Mouse (Mus musculus) ES-CJ7 (cell line): ENCODE results near the gene Tlx2.

Experiments
- DNase-seq: peaks from one replicate; pipeline ENCODE4 v3.0.0; 2011; ENCODE audit warnings: low read depth, low spot score

Tlx2 gene

DNA sequence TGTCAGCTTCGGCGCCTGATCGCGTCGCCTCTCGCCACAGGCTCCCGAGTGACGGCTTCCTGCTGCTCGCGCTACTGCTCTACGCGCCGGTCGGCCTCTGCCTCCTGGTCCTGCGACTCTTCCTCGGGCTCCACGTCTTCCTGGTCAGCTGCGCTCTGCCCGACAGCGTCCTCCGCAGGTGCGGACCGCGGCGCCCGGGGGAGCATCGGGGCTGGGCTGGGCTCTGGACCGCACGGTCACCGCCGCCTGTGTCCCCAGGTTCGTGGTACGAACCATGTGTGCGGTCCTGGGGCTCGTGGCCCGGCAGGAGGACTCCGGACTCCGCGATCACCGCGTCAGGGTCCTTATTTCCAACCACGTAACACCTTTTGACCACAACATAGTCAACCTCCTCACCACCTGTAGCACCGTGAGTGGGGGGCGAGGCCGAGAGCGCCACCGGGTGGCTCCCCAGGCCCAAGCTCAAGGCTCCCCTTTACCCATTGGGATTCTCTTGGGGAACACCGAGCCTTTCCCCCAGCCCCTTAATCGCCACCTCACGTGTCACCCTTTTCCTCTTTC is 15.1 kb downstream of the Tlx2 start, which contains the start of gene Htra2:
Gene Htra2 (minus strand): TSS at position 403 of the 561 bp plus-strand sequence.
- DNase-seq, result peak; percentile 53

- DNase-seq, result peak; percentile 99
Observed at GRCm38 (mm10) chr6:83054074-83054851, 15.8 kb downstream of the Tlx2 start, which contains the start of gene Aup1. Gene Aup1 (plus strand): TSS chr6:83054521.

DNA sequence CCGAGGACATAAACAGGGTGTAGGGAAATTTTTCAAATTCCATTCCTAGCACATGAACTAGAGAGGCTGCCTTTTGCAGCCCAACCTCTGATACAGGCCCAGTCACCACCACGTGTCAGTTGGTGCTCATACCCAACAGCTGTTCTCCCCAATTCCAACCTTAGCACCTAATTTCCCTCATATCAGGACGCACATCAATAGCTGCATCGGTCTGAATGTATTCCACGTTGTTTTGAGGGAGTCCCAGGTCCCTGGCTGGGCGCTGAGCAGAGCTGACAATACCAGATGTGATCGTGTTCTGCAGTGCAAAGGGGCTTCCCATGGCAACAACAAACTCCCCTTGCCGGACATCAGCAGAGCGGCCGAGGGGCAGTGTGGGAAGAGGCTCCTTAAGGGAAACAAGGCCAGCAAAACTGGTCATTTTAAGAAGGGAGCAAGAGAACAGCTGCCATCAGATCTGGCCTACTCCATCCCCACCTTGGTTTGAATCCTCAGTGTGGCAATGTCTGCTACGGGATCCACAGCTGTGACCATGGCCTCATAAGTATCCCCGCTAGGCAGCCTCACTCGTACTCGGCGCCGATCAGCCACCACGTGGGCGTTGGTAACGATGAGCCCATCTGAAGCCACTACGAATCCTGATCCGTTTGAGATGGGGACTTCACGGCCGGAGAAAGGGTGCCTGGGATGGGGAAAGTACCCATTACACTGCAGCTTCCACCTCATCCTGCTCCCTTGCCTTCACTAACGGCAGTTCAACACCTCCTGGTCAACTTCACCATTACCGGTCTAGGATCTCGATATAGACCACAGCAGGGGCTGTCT is 16.7 kb downstream of the Tlx2 start:
- peak; percentile 27 for DNase-seq

DNA sequence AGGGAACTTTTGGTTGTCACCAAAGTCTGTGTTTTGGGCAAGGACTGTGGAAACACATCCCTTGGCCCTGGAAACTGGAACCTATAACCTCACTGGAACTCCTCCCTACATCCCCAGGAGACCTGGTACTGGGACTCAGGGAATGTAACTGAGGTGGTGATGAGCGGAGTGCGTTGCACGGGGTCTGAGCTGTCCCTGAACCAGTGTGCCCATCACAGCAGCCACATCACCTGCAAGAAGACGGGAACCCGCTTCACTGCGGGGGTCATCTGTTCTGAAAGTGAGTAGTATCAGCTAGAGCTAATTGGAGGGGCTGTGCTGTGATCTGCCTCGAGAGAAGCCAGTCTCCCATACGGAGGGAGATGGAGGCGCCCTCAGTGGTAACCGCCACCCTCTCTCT is 20.7 kb downstream of the Tlx2 start:
- no peak for DNase-seq

DNA sequence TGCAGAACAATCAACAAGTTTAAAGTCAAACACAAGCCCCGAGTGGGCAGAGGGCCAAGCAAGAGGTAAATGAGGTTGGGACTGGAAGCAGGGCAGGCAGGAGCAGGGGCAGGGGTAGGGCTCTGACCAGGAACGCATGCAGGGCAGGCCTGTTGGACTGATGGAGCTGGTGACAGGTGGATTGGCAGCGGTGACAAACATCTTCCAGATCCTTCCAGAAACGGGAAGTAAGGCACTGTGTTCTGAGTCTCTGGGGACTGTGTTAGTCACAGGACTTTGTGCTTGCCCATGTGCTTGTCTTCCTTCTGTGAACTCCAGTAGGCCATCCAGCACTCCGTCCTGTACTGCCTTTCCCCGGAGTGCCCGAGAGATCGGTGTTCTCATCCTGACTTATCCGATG is 25.4 kb downstream of the Tlx2 start:
- DNase-seq, result no peak

- DNase-seq, result no peak
Observed at GRCm38 (mm10) chr6:83043993-83044392, 26.1 kb downstream of the Tlx2 start.

- DNase-seq, result peak; percentile 44
Observed at GRCm38 (mm10) chr6:83043561-83043960, 26.5 kb downstream of the Tlx2 start.

DNA sequence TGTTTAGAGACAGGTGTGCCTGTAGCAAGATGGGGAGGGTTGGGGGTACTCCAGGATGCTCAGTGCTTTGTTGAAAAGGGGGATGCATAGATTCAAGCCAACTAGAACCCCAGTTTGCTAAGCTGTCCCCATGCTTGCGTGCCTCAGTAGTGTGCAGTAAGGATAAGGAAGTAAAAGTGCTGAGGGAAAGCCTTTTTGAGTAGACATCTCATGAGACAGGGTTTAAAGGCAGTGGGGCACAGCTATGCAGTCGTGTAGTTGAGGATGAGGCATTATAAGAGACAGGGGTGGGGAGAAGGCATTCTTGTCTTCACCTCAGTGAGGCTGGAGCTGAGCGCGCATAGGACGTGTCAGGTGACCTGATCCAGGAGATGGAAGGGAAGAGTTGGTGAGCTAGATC is 29.5 kb downstream of the Tlx2 start:
- no peak for DNase-seq

GRCm38 (mm10) chr6:83038496-83039012 is 31.5 kb downstream of the Tlx2 start:
- peak; percentile 97 for DNase-seq

GRCm38 (mm10) chr6:83037188-83037587 is 32.9 kb downstream of the Tlx2 start:
- no peak for DNase-seq

DNA sequence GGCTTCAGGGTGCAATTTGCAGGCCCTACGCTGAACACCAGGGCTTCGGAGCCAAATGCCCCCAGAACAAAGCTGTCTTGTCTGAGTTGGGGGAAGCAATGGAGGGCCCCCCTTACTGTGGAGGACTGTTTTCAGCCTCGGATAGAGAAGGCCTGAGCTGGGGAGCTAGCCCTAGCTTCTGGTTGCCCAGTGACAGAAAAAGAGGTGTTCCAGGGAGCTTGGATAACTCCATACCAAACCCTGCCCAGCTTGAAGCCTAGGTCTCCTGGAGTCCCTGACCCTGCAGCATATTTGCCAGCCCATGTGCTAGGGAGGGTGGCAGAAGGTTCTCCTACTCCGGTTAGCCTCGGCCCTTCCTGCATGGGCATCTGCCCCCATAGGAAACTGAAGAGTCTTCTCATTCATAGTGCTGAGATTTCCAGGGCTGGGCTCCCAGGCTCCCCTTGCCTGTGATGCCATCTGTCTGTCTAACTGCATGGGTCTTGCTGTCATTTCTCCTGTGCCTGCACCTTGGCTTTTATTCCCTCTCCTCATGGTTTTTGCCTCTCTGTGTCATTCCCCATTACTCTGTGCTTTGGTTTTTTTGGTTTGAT is 35.5 kb downstream of the Tlx2 start:
- no peak for DNase-seq

DNA sequence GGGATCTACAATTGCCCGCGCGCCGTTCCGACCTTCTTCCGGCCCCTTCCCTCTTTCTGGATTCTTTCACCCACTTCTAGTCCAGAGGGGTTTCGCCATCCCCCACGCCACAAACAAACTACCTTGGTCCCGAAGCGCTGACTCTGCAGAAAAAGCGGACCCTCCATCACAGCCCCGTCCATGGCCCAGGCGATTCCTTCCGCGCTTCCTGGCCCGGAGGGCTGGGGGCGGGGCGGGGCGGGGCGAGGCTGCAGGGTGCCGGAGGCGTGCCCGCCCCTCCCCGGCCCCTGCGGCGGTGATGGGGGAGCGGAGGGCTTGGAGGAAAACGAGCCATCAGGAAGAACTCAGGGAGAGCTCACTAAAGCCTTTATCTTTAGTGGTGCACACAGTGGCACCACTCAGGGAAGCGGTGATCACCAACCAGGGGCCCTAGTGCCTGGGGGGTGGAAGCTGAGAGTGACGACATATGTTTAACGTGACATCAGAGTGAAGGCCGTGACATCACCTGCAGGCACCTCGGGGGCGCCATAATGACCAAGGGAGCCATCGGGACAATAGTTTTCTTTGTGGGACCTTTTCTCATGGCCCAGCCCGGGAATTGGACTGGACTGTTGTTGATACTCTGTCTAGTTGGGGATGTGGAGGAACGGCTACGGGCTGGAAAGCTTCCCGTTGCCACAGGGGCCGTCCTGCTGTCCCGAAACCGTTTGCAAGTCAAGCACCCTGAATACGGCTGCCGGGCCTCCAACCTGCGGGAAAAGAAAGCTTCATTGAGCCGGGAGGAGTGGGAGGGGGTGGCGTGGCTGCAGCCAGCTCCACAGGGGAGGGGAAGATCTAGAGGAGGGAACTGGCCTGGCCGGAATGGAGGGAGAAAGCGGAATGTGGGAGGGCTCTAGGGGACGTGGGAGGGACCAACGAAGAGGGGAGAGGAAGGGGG is 36.6 kb downstream of the Tlx2 start, which contains the start of the genes Dok1 and Loxl3:
Gene Dok1 (minus strand): TSS at position 223 of the 937 bp plus-strand sequence.
Gene Loxl3 (plus strand): TSS at position 925 of the 937 bp plus-strand sequence.
- peak; percentile 79 for DNase-seq

GRCm38 (mm10) chr6:83032769-83033191 is 37.3 kb downstream of the Tlx2 start:
- peak; percentile 64 for DNase-seq

- DNase-seq, result no peak
Observed at GRCm38 (mm10) chr6:83031921-83032590, 38.0 kb downstream of the Tlx2 start.

- DNase-seq, result no peak
Observed at GRCm38 (mm10) chr6:83031111-83031510, 39.0 kb downstream of the Tlx2 start.

GRCm38 (mm10) chr6:83029777-83030176 is 40.3 kb downstream of the Tlx2 start:
- DNase-seq, result no peak

DNA sequence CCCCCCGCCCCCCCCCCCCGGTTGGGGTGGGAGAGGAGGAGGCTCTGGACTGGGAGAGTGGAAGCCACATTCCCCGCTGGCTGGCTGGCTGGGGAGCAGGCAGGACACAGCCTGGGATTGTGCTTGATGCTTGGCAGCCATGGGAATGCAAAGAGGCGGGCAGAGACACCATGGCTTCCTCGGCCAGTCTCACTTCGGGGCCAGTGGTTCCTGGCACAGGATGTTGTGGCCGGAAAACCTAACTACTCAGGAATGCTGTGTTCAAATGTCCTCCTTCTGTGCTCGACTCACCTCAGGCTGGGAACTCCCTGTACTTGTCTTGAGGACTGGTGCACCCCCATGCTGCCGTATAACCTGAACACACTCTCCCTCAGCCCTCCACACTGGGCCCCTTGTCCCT is 42.4 kb downstream of the Tlx2 start:
- no peak for DNase-seq

DNA sequence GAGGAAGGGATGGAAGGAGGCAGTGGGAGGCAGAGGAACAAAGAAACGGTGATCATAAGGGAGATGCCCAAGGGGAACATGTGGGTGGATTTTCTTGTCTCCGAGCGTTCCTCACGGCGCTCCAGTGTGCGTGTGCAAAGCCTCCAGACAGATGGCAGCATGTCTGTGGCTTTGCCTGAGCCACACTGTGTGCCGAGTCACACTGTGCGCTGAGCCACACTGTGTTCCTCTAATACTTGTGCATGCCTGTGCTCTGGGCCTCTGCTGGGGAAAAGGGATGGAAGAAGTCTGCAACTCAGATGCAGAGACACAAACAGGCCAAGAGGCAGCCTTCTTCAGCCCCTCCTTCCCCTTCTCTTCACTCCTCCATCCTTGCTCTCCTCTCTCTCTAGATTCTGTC is 42.8 kb downstream of the Tlx2 start:
- DNase-seq, result no peak

DNA sequence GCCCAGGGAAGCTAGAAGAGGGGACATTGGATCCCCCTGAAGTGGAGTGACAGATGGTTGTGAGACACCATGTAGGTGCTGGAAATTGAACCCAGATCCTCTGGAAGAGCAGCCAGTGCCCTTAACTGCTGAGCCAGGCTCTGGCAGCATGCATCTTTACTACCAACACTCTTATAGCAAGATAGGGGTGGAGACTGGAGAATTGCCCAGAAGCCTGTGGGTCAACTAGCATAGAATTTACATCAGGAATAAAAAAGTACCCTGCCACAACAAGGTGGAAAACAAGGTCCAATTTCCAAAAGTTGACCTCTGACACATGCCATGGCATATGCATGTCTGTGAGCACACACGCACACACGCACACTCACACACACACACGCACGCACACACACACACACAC is 44.9 kb downstream of the Tlx2 start:
- no peak for DNase-seq

- no peak for DNase-seq
Observed at GRCm38 (mm10) chr6:83024421-83024820, 45.7 kb downstream of the Tlx2 start.
